In genomic region chrX:37095106-37095768, GRCm38 (mm10) we compare ENCODE assay signal across 18 mouse cellular contexts. TPM values are rescaled to one million over a fixed set of nuclear protein-coding genes. Genes with fewer than 3 reads are reported as not detected.
"Had no signal": no experiment of that assay in that cellular context is flagged by ENCODE, and none has a peak within 500 bp of the region (broad histone marks: within the 10 kb centered on the region; RNA-seq: fewer than 3 reads in every experiment).

No protein-coding gene starts in this region.

- H3K27me3 ChIP-seq: limb, embryonic 13.5 days; midbrain, embryonic 13.5 days; neural tube, embryonic 12.5 days had no signal

- H3K9ac ChIP-seq: limb, embryonic 13.5 days; liver, embryonic 14.5 days; midbrain, embryonic 13.5 days; neural tube, embryonic 12.5 days had no signal

- H3K27ac ChIP-seq: layer of hippocampus, adult 2 months; limb, embryonic 13.5 days; liver, embryonic 14.5 days; midbrain, embryonic 13.5 days; neural tube, embryonic 12.5 days; stomach, postnatal 0 days had no signal

- H3K4me2 ChIP-seq: limb, embryonic 13.5 days; midbrain, embryonic 13.5 days; neural tube, embryonic 12.5 days had no signal

- ATAC-seq: midbrain, embryonic 13.5 days had no signal

- H3K9me3 ChIP-seq: limb, embryonic 13.5 days; midbrain, embryonic 13.5 days; neural tube, embryonic 12.5 days had no signal

- H3K4me1 ChIP-seq: limb, embryonic 13.5 days; midbrain, embryonic 13.5 days; neural tube, embryonic 12.5 days had no signal

- H3K4me3 ChIP-seq: layer of hippocampus, adult 2 months; limb, embryonic 13.5 days; midbrain, embryonic 13.5 days; myocyte; neural tube, embryonic 12.5 days had no signal

- DNase-seq: kidney, adult 8-10 months; kidney, postnatal 10 days; kidney, postnatal 4 days; left cerebral cortex, postnatal 4 days; lung, adult 18-20 months; thymus, postnatal 14 days had no signal

RNA-seq across cellular contexts. Expression of gene Sowahd, which starts 46.6 kb away (rescaled TPM):
- total RNA-seq: layer of hippocampus, adult 2 months; layer of hippocampus, postnatal 10 days; left cerebral cortex, postnatal 10 days; left cerebral cortex, postnatal 4 days; liver, adult 2 months; neutrophil, adult 5-6 weeks had no signal
- polyA plus RNA-seq: limb, embryonic 13.5 days; liver, adult 2 months; lung, embryonic 16.5 days; midbrain, embryonic 13.5 days; myocyte; neural tube, embryonic 12.5 days had no signal
